Mouse (Mus musculus) ES-E14 (cell line): ENCODE measurements around the gene Mfsd4b2. TPM values are rescaled to one million over a fixed set of nuclear protein-coding genes. Genes with fewer than 3 reads are reported as not detected.

Source experiments
- DNase-seq: peaks from one replicate; pipeline ENCODE4 v3.0.0-alpha.2; 2013; ENCODE audit warnings: low read depth, low spot score
- H3K27ac ChIP-seq: 2 replicates; pipeline ENCODE4 v1.5.1; 2012; ENCODE audit warnings: low read depth, mild to moderate bottlenecking, low read length, moderate library complexity, mixed read lengths; ENCODE audit not compliant: poor library complexity, insufficient read depth, severe bottlenecking
- H3K36me3 ChIP-seq: 2 replicates; pipeline ENCODE4 v1.6.1; 2012; ENCODE audit warnings: mild to moderate bottlenecking, low read length, moderate library complexity, mixed read lengths; ENCODE audit not compliant: control insufficient read depth, poor library complexity, insufficient read depth, severe bottlenecking
- H3K4me1 ChIP-seq, 2 experiments: fragments of 150-350 bp in 1 of 2; sonication (generic) in 1 of 2; 2 replicates each; pipeline ENCODE4 v1.6.1; 2012; ENCODE audit warnings: low read length in 2 of 2, mild to moderate bottlenecking in 1 of 2, mixed read lengths in 1 of 2; ENCODE audit not compliant: control insufficient read depth in 2 of 2, insufficient read depth in 2 of 2, poor library complexity in 1 of 2
- H3K4me3 ChIP-seq, 2 experiments: fragments of 150-350 bp in 1 of 2; sonication (generic) in 1 of 2; 2 replicates each; pipeline ENCODE4 v1.5.1; 2012; ENCODE audit warnings: low read length in 2 of 2, low read depth in 1 of 2, mild to moderate bottlenecking in 1 of 2, mixed read lengths in 1 of 2; ENCODE audit not compliant: insufficient read depth in 1 of 2, poor library complexity in 1 of 2, severe bottlenecking in 1 of 2
- H3K9ac ChIP-seq: 2 replicates; pipeline ENCODE4 v1.6.1; 2012; ENCODE audit warnings: low read depth, mild to moderate bottlenecking, low read length, mixed read lengths; ENCODE audit not compliant: poor library complexity, insufficient read depth, severe bottlenecking
- H3K9me3 ChIP-seq: fragments of 150-350 bp; sonication (generic); 2 replicates; pipeline ENCODE4 v1.6.1; 2012; ENCODE audit warnings: low read depth, mild to moderate bottlenecking, low read length; ENCODE audit not compliant: control insufficient read depth, insufficient read depth
- CHD2 ChIP-seq: IDR thresholded peaks from 2 replicates; pipeline ENCODE4 v1.6.1; 2014; ENCODE audit warnings: mild to moderate bottlenecking, low read depth, low read length, inconsistent platforms
- HCFC1 ChIP-seq: IDR thresholded peaks from 2 replicates; pipeline ENCODE4 v1.6.1; 2012; ENCODE audit warnings: low read length, inconsistent platforms, borderline replicate concordance; ENCODE audit not compliant: insufficient read depth
- MAFK ChIP-seq: IDR thresholded peaks from 2 replicates; pipeline ENCODE4 v1.6.1; 2014; ENCODE audit warnings: mild to moderate bottlenecking, low read depth, low read length, inconsistent platforms; ENCODE audit not compliant: insufficient read depth
- ZC3H11A ChIP-seq: IDR thresholded peaks from 2 replicates; pipeline ENCODE4 v1.6.1; 2012; ENCODE audit warnings: low read depth, mild to moderate bottlenecking, inconsistent platforms, low read length, borderline replicate concordance
- ZNF384 ChIP-seq: IDR thresholded peaks from 2 replicates; pipeline ENCODE4 v1.6.1; 2012; ENCODE audit warnings: low read depth, low read length, inconsistent platforms
- in situ Hi-C, 2 experiments: fragments of 600-800 bp; cut with MboI; formaldehyde crosslinking; loops; one replicate each; pipeline ENCODE4 v1.15.1; 2025; ENCODE audit warnings: low sequenced_read_pairs in 2 of 2, inconsistent platforms in 1 of 2; ENCODE audit not compliant: unreplicated experiment in 2 of 2
- total RNA-seq: library from RNA; depleted of rRNA; stranded (reverse); fragments of 300-350 nt; gene quantifications from 2 replicates; pipeline ENCODE4 v1.2.3, GENCODE M21; 2012

Gene Mfsd4b2
- total RNA-seq, 1 experiment = not detected

DNA sequence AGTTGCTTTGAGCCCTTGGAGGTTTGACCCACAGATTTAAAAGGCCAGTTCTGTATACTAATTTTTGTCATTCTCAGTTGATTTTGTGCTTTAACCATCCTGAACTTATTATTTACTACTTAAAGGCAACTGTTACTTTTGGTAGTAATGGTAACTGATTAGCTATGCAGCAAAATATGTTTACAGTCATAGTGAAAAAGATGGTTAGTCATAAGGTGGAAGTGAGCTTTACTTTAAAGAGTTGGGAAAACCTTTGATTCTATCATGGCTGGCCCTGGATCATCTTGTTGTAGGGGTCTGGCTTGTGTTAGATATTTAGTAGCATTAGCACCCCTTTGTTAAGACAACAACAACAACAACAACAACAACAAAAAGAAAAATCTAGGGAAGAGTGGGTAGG lies 14.1 kb downstream of the Mfsd4b2 start:
- DNase-seq = no peak
- H3K9ac ChIP-seq = no peak overlapping the region
- no peaks in the 10 kb centered on the region for H3K36me3 ChIP-seq
- no peaks in the 10 kb centered on the region for H3K4me1 ChIP-seq
- H3K9me3 ChIP-seq = no peaks in the 10 kb centered on the region
- in situ Hi-C loops = no loop called here
- no peak overlapping the region for H3K4me3 ChIP-seq
- no peak for TF ChIP-seq CHD2
- no peak for TF ChIP-seq MAFK
- TF ChIP-seq HCFC1 = no peak
- TF ChIP-seq ZC3H11A = no peak
- no peak for TF ChIP-seq ZNF384
- H3K27ac ChIP-seq = no peak overlapping the region

- no peak overlapping the region for H3K4me3 ChIP-seq
- H3K9ac ChIP-seq = no peak overlapping the region
- no peak overlapping the region for H3K27ac ChIP-seq
- in situ Hi-C loops = no loop called here
- H3K36me3 ChIP-seq = no peaks in the 10 kb centered on the region
- H3K9me3 ChIP-seq = no peaks in the 10 kb centered on the region
- H3K4me1 ChIP-seq = no peaks in the 10 kb centered on the region
- TF ChIP-seq MAFK (no peak), ZNF384 (no peak), HCFC1 (no peak), CHD2 (no peak)
- no peak for DNase-seq
Observed at GRCm38 (mm10) chr10:39908768-39909441, 17.8 kb downstream of the Mfsd4b2 start.

DNA sequence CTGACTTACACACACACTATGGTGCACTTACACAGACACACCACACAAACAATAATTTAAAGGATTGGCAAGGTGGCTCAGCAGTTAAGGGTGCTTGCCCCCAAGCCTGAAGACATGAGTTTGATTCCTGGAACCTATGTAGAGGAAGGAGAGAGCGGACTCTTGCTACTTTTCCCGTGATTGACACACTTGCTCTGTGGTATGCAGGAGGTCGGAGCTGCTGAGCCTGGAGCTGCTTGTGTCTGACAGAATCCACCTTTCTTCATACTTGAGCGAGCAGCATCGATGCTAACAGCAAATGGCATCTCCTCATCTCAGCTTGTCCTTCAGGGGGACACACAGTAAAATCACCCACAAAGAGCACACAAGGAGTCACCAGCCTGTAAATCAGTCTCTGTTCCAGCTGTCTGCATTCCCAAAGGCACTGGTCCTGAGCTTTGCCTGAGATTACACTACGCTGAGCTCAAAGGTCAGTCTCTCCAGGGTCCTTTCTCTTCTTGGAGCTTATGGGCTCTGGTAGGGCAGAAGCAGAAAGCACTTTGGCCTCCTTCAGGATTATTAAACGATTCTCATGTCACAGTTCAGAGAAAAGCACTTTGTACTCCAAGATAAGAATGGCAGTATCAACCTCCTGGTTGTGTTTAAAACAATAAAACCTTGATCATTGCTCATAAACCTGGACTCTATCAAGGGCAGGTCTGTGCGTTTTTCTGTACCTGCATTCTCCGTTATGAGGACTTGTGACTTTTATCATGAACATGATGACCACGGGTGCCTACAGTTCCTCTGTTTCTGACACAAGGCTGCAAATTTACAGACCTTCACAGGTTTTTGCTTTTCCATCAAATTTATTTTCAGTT lies 19.7 kb downstream of the Mfsd4b2 start:
- Histone ChIP-seq H3K4me3 (no peak overlapping the region), H3K4me1 (no peaks in the 10 kb centered on the region), H3K27ac (no peak overlapping the region), H3K9ac (no peak overlapping the region), H3K9me3 (no peaks in the 10 kb centered on the region), H3K36me3 (no peaks in the 10 kb centered on the region)
- TF ChIP-seq CHD2 (no peak), ZNF384 (no peak), HCFC1 (no peak), MAFK (no peak), ZC3H11A (no peak)
- in situ Hi-C loops = no loop called here
- DNase-seq = no peak

- Histone ChIP-seq H3K36me3 (no peaks in the 10 kb centered on the region), H3K4me3 (no peak overlapping the region), H3K9ac (no peak overlapping the region), H3K9me3 (no peaks in the 10 kb centered on the region), H3K4me1 (no peaks in the 10 kb centered on the region), H3K27ac (no peak overlapping the region)
- TF ChIP-seq ZNF384 = no peak
- TF ChIP-seq HCFC1 = no peak
- no peak for TF ChIP-seq MAFK
- no peak for TF ChIP-seq CHD2
- no peak for TF ChIP-seq ZC3H11A
- no peak for DNase-seq
- in situ Hi-C loops = no loop called here
Observed at GRCm38 (mm10) chr10:39904191-39904590, 22.5 kb downstream of the Mfsd4b2 start.
